Mouse (Mus musculus) embryonic facial prominence, embryonic 14.5 days (tissue): ENCODE results near the gene Nbeal1. TPM values are rescaled to one million over a fixed set of nuclear protein-coding genes. Genes with fewer than 3 reads are reported as not detected.
A peak's percentile ranks its signal among the peaks of the same experiment; 100 is the strongest.

Experiments used
- ATAC-seq: fragments of 200-750 bp; cut with Nextera tagmentation; 2 replicates; pipeline ENCODE4 v1.8.0; 2017; ENCODE audit warnings: low read depth, moderate number of reproducible peaks, moderate TSS enrichment
- DNase-seq: peaks from one replicate; pipeline ENCODE4 v3.0.0-alpha.2; 2015; ENCODE audit warnings: low spot score
- H3K27ac ChIP-seq: fragments of 300-500 bp; sonication (generic); replicated peaks from 2 replicates; pipeline ENCODE4 v1.5.1; 2014; ENCODE audit warnings: low read depth, mild to moderate bottlenecking, low read length, moderate library complexity
- H3K27me3 ChIP-seq: fragments of 300-500 bp; sonication (generic); replicated peaks from 2 replicates; pipeline ENCODE4 v1.6.1; 2014; ENCODE audit warnings: low read length; ENCODE audit not compliant: control insufficient read depth, insufficient read depth
- H3K36me3 ChIP-seq: fragments of 300-500 bp; sonication (generic); 2 replicates; pipeline ENCODE4 v1.6.1; 2014; ENCODE audit warnings: low read length, mixed read lengths; ENCODE audit not compliant: control insufficient read depth, insufficient read depth
- H3K4me1 ChIP-seq: fragments of 300-500 bp; sonication (generic); 2 replicates; pipeline ENCODE4 v1.6.1; 2014; ENCODE audit warnings: antibody characterized with exemption, low read length; ENCODE audit not compliant: control insufficient read depth, insufficient read depth
- H3K4me2 ChIP-seq: fragments of 300-500 bp; sonication (generic); 2 replicates; pipeline ENCODE4 v1.6.1; 2014; ENCODE audit warnings: low read depth, mild to moderate bottlenecking, low read length, moderate library complexity, mixed read lengths
- H3K4me3 ChIP-seq: fragments of 300-500 bp; sonication (generic); 2 replicates; pipeline ENCODE4 v1.5.1; 2014; ENCODE audit warnings: low read depth, mild to moderate bottlenecking, low read length
- H3K9ac ChIP-seq: fragments of 300-500 bp; sonication (generic); 2 replicates; pipeline ENCODE4 v1.6.1; 2014; ENCODE audit warnings: low read depth, mild to moderate bottlenecking, low read length, moderate library complexity, mixed read lengths
- H3K9me3 ChIP-seq: fragments of 300-500 bp; sonication (generic); 2 replicates; pipeline ENCODE4 v1.6.1; 2016; ENCODE audit warnings: low read length; ENCODE audit not compliant: control insufficient read depth
- WGBS: fragments of 180-500 bp; shearing (Covaris S2); extraction: QIAGEN DNeasy Blood & Tissue Kit; methylation state at CpG from one replicate; pipeline ENCODE4 v1.1.7; 2014; 5-methylcytosine and 5-hydroxymethylcytosine counted together
- polyA plus RNA-seq: library from polyadenylated mRNA; unstranded; fragments of >200 nt; fragmentation: Nextera tagmentation; extraction: Ambion mirVana; gene quantifications from 2 replicates; pipeline ENCODE4 v1.2.1, GENCODE M21; 2014

Nbeal1 gene
- polyA plus RNA-seq, 1 experiment from 2014 or later: 10.1 TPM

DNA sequence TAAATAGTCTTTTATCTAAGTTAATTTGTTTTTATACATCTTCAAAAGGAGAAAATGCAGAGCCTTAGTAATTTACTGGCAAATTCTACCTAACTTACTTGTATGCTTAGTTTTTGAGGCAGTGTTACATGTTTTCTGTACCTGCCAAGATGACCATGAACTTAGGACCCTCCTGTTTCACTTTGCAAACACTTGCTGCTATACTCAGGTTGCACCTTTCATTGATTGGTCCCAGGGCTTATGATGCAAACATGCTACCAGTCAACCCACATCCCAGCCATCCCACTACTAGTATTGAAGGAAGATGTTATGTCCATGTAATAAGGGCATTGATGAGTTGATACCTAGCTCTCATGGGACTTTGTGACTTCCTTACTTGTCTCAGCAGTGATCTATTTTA, 88.9 kb downstream of the Nbeal1 start:
- Histone ChIP-seq H3K27ac (no peak overlapping the region), H3K4me2 (no peak overlapping the region), H3K9ac (no peak overlapping the region)

DNA sequence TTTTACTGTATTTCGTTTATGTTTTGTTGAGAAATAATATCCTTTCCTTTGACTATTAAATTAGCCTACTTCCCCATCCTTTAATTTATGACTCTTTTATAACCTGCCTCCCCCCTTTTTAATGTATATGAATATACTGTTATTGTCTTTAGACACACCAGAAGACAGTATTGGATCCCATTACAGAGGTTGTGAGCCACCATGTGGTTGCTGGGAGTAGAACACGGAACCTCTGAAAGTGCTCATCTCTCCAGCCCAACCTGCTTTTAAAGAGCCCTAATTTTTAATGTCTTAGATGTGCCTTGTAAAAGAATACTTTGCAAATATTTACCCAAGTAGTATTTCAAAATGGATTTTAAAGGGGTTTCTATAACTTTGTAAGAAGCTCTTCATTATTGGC, 92.1 kb downstream of the Nbeal1 start:
- peak; percentile 21 for DNase-seq
- H3K27ac ChIP-seq: no peak overlapping the region
- H3K9ac ChIP-seq: no peak overlapping the region
- H3K4me3 ChIP-seq: no peak overlapping the region
- ATAC-seq: no peak
- H3K4me2 ChIP-seq: no peak overlapping the region
- peaks cover 45% of the 10 kb centered on the region for H3K36me3 ChIP-seq
- 73% methylated on average over 2 of the region's 2 CpGs for WGBS
- no peaks in the 10 kb centered on the region for H3K4me1 ChIP-seq
- no peaks in the 10 kb centered on the region for H3K27me3 ChIP-seq
- no peaks in the 10 kb centered on the region for H3K9me3 ChIP-seq

More for the DNA sequence above, 88.9 kb downstream of the Nbeal1 start:
- H3K36me3 ChIP-seq: peaks cover 52% of the 10 kb centered on the region
- no peaks in the 10 kb centered on the region for H3K9me3 ChIP-seq
- no peak for DNase-seq
- no peak for ATAC-seq
- H3K4me3 ChIP-seq: no peak overlapping the region
- no peaks in the 10 kb centered on the region for H3K27me3 ChIP-seq
- H3K4me1 ChIP-seq: no peaks in the 10 kb centered on the region

DNA sequence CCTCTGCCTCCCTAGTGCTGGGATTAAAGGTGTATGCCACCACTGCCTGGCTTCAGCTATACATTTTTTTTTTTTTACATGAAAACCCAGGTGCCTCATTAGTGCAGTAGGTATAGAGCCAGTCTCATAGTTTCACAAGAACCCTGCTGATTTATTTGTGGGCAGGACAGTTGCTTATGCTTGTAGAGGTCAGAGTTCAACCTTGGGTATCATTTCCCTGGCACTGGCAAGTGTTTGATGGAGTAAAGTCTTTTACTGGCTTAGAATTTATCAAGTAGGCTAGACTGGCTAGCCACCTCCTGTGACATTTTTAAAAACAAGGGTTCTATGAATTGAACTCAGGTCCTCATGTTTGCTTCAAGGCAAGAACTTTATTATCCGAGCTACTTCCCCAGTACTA, 113.5 kb downstream of the Nbeal1 start:
- no peaks in the 10 kb centered on the region for H3K27me3 ChIP-seq
- H3K27ac ChIP-seq: no peak overlapping the region
- H3K36me3 ChIP-seq: peaks cover 62% of the 10 kb centered on the region

DNA sequence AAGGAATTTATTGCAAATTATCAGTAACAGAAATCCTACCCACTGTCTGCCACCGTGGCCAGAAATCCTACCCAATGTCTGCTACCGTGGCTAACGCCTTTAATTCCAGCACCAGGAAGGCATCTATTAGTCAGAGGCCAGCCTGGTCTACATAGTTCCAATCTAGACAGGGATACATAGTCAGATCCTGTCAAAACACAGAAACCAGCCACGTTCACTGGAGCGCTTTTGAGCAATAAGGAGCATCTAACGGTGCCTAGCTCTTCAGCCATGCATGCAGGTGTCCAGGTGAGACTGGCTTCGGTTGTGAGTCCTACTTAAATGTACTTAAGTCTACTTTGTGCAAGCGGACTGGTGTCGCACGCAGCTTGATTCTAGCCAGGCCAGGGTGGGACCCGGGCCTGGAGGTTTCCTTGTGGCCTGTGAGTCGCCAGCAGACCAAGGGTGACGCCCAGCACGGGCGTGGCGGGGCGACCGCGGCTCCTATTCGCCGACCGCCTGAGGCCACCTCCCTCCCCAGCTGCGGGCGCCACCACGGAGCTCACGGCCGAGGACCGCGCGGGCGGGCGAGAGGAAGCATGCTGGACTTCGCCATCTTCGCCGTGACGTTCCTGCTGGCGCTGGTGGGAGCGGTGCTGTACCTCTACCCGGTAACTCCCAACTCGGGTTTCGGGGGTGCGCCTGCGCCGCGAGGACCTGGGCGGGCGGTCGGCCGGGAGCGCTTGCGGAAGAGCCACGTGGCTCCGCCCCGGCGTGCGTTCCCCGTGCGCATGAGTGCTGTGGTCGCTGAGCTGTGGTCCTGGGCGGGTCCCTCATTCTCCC, 162.6 kb downstream of the Nbeal1 start, which contains the start of gene Cyp20a1:
Cyp20a1 (plus strand) TSS at position 516 of the 822 bp plus-strand sequence.
- H3K9ac ChIP-seq: peak within 1 kb of the TSS; percentile 75
- H3K27ac ChIP-seq: peak within 1 kb of the TSS; percentile 92
- H3K9me3 ChIP-seq: no peaks in the 10 kb centered on the region
- H3K36me3 ChIP-seq: peaks cover 8% of the 10 kb centered on the region
- ATAC-seq (peak; percentile 97), DNase-seq (peak; percentile 95)
- no peaks in the 10 kb centered on the region for H3K4me1 ChIP-seq
- WGBS: 4% methylated on average over 26 of the region's 60 CpGs
- peak within 1 kb of the TSS; percentile 66 for H3K4me3 ChIP-seq
- H3K27me3 ChIP-seq: no peaks in the 10 kb centered on the region
- H3K4me2 ChIP-seq: peak within 1 kb of the TSS; percentile 79

More for the DNA sequence above, 113.5 kb downstream of the Nbeal1 start:
- WGBS: 65% methylated on average over 1 of the region's 1 CpGs
- Histone ChIP-seq H3K9me3 (no peaks in the 10 kb centered on the region), H3K4me1 (no peaks in the 10 kb centered on the region), H3K4me3 (no peak overlapping the region), H3K4me2 (no peak overlapping the region), H3K9ac (no peak overlapping the region)
- ATAC-seq (no peak), DNase-seq (no peak)

DNA sequence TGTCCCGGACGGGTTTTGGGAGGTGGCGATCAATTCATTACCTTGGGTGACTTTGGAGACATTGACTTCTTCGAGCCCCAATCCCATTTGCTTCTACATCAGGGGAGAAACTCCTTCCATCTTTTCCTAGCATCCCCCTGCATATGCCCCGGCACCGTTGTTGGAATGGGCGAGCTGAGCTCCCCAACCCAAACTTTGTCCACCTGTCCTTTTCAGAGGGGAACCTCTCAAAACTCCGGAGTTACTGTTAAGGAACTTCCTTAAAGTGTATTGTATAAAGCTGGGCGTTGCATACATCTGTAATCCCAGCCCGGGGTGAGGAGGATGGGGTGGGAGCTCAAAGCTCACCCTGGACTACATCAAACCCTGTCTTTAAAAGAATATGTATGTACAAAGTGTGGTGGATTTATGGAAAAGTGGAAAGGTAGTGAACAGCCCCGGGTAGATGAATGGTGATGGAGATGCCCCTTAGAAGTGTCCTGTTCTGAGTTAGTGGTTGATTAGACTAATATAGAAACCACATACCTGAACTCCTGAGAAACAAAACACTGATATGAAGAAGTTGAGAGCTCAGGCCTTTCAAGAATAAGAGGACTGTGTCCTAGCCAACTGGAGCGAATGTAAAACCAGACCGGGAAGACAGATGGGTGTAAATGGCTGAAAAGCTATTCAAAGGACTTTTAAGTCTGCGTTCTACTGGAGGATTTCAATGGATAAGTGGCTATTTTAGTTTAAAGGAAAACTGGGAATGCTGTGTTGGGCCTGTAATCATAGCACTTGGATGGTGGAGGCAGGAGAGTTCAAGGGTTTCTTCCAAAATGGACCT, 163.4 kb downstream of the Nbeal1 start:
- Histone ChIP-seq H3K4me3 (peak overlapping the region; percentile 66), H3K27me3 (no peaks in the 10 kb centered on the region), H3K9me3 (no peaks in the 10 kb centered on the region), H3K9ac (peak overlapping the region; percentile 75), H3K36me3 (peaks cover 5% of the 10 kb centered on the region), H3K4me1 (no peaks in the 10 kb centered on the region), H3K4me2 (peak overlapping the region; percentile 79), H3K27ac (peak overlapping the region; percentile 92)
- DNase-seq (no peak), ATAC-seq (peak; percentile 3; the same call in 1 of the 2 replicates)
- 14% methylated on average over 14 of the region's 14 CpGs for WGBS

DNA sequence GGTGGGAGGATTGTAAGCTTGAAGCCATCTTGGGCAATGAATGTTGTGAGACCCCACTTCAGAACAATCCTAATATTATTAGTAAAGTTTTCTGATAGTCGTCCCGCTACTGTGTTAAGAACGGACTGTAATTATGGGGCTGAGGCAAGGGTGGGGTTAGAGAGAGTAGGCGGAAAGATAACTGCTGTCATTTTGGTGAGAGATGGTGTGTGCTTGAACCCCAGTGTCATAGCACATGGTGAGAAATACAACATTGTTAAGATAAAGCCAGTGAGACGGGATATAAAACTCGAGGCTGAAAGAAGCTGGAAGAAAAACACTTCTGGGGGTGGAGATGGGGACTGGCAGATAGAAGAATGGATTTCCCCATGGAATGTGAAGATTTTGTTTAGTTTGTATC, 164.3 kb downstream of the Nbeal1 start:
- Histone ChIP-seq H3K4me2 (0 out of 2 replicates have a peak overlapping the region, but pooled peaks have one; percentile 79), H3K27ac (no peak overlapping the region), H3K4me1 (no peaks in the 10 kb centered on the region), H3K9ac (no peak overlapping the region), H3K4me3 (no peak overlapping the region), H3K9me3 (peaks cover 5% of the 10 kb centered on the region), H3K36me3 (no peaks in the 10 kb centered on the region), H3K27me3 (no peaks in the 10 kb centered on the region)
- 87% methylated on average over 6 of the region's 6 CpGs for WGBS
- no peak for ATAC-seq
- no peak for DNase-seq

DNA sequence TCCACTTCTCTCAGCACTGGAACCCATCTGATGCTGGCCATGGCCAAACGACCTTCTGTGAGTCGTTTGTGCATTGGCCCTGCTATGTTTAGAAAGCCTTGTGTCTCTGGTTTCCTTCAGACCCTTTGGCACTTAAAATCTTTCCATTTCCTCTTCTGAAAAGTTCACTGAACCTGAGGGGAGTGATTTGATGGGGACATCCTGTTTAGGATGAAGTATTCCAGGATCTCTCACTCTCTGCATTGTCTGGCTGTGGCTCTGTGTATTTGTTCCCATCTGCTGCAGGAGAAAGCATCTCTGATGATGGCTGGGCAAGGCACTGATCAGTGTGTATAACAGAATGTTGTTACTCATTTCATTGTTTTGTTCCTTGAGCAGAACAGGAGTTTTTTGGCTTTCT, 165.3 kb downstream of the Nbeal1 start:
- H3K36me3 ChIP-seq: no peaks in the 10 kb centered on the region
- no peaks in the 10 kb centered on the region for H3K27me3 ChIP-seq
- no peaks in the 10 kb centered on the region for H3K4me1 ChIP-seq
- no peak overlapping the region for H3K9ac ChIP-seq
- DNase-seq: no peak
- H3K27ac ChIP-seq: no peak overlapping the region
- no peak overlapping the region for H3K4me2 ChIP-seq
- H3K4me3 ChIP-seq: no peak overlapping the region
- peaks cover 11% of the 10 kb centered on the region for H3K9me3 ChIP-seq
- no peak for ATAC-seq
- 82% methylated on average over 2 of the region's 2 CpGs for WGBS

DNA sequence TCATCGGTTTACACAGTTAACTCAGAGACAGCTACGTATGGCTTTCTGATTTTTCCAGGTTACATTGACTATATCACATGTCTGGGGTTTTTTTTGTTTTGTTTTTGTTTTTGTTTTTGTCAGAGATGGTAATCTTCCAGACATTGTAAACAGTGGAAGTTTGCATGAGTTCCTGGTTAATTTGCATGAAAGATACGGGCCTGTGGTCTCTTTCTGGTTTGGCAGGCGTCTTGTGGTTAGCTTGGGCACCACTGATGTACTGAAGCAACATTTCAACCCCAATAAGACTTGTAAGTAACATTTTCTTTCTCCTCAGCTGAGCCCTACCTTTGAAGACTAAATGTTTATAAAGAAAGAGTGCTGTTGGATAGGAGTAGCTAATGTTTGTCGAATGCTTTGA, 172.4 kb downstream of the Nbeal1 start:
- Histone ChIP-seq H3K4me2 (no peak overlapping the region), H3K27ac (no peak overlapping the region), H3K4me3 (no peak overlapping the region), H3K27me3 (no peaks in the 10 kb centered on the region), H3K4me1 (no peaks in the 10 kb centered on the region), H3K9me3 (peaks cover 11% of the 10 kb centered on the region), H3K9ac (no peak overlapping the region), H3K36me3 (0 out of 2 replicates have a peak, but pooled peaks cover 12% of the 10 kb centered on the region)
- DNase-seq: peak; percentile 28
- no peak for ATAC-seq
- 77% methylated on average over 5 of the region's 5 CpGs for WGBS
